Mouse (Mus musculus): ENCODE measurements around the gene Hsd3b7. TPM values are rescaled to one million over a fixed set of nuclear protein-coding genes. Genes with fewer than 3 reads are reported as not detected.

Hsd3b7 gene
- 8.9 and 10.2 TPM in 2 replicates for polyA plus RNA-seq (2015; fragmentation: Nextera tagmentation; extraction: Ambion mirVana)

DNA sequence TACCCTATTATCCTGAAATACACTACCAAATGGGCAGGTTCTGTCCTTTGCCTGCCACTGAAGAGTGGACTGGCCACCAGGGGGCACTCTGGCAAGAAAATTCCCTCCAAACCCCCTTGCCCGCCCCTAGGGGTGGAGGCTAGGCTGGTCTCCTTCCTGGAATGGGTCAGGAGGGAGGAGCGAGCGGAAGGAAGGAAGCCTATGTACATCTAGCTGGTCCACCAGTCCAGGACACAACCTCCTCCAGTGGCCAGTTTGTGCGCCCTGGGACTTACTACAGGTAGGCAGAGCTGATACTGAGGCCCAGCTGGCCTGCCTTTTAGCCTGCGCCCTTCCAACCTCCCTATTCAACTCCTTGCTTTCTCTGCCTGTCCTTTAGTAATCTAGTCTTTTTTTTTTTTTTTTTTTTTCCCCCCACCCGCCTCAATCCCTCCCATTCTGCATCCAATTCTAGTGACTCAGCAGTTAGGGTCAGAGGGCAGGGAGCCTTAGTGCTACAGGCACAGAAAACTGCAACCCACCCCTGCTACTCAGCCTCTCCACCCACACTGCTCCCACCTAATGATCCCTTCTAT, at the start of gene Hsd3b7:
TSS of gene Hsd3b7 (plus strand) at position 170 of the 575 bp plus-strand sequence.
- H3K27me3 ChIP-seq (replicated peaks): no peaks in the 10 kb centered on the region
- H3K27ac ChIP-seq: peak within 1 kb of the TSS; percentile 60
- H3K36me3 ChIP-seq (replicated peaks): peaks cover 40% of the 10 kb centered on the region
- peak within 1 kb of the TSS; percentile 28; the same call in 1 of the 2 replicates for H3K4me2 ChIP-seq
- H3K4me1 ChIP-seq: peaks cover 9% of the 10 kb centered on the region
- 29% methylated on average over 6 of the region's 6 CpGs for whole genome bisulfite sequencing
- no peak within 1 kb of the TSS for H3K4me3 ChIP-seq
- ATAC-seq (replicated peaks): peak; percentile 66
- H3K9me3 ChIP-seq: no peaks in the 10 kb centered on the region
- H3K9ac ChIP-seq: no peak within 1 kb of the TSS; the same call in 1 of the 2 replicates

DNA sequence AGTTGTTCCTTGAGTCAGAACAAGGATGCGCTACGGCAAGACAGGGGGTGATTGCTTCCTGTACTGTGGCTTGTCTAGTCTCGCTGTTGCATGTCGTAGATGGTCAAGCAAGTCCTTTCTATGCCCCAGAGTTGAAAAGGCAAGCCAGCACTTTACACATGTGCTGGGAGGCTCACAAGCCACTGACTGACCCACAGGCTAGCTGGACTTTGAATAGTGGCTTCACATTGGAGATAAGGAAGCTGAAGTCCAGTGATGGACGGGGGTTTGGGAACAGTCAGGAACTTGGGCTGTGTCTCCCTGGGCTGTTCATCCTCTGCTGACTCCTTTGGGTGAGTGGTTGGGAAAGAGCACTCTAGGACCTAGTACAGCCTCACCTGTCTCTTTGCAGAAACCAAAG, 48.8 kb upstream of the Hsd3b7 start:
- no peaks in the 10 kb centered on the region for H3K9me3 ChIP-seq
- H3K27ac ChIP-seq: no peak overlapping the region
- no peak overlapping the region for H3K4me3 ChIP-seq
- no peak overlapping the region for H3K4me2 ChIP-seq
- ATAC-seq (replicated peaks): no peak
- H3K27me3 ChIP-seq (replicated peaks): no peaks in the 10 kb centered on the region
- peaks cover 35% of the 10 kb centered on the region for H3K4me1 ChIP-seq
- no peak overlapping the region for H3K9ac ChIP-seq
- 94% methylated on average over 5 of the region's 5 CpGs for WGBS
- peaks cover 45% of the 10 kb centered on the region for H3K36me3 ChIP-seq (replicated peaks)

DNA sequence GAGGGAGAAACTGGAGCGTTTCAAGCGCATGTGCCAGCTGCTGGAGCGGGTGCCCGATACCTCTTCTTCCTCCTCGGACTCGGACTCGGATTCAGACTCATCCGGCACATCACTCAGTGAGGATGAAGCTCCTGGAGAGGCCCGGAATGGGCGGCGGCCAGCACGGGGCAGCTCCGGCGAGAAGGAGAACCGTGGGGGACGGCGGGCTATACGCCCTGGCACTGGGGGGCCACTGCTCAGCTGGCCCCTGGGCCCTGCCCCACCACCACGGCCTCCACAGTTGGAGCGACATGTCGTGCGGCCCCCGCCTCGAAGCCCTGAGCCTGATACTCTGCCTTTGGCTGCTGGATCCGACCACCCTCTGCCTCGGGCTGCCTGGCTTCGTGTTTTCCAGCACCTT, 48.3 kb upstream of the Hsd3b7 start:
- WGBS: 96% methylated on average over 27 of the region's 27 CpGs
- ATAC-seq (replicated peaks): no peak
- H3K4me3 ChIP-seq: no peak overlapping the region
- H3K4me1 ChIP-seq: peaks cover 37% of the 10 kb centered on the region
- H3K36me3 ChIP-seq (replicated peaks): peaks cover 47% of the 10 kb centered on the region
- H3K9ac ChIP-seq: peak overlapping the region; percentile 16; the same call in 1 of the 2 replicates
- no peaks in the 10 kb centered on the region for H3K9me3 ChIP-seq
- H3K4me2 ChIP-seq: no peak overlapping the region
- H3K27me3 ChIP-seq (replicated peaks): no peaks in the 10 kb centered on the region
- no peak overlapping the region for H3K27ac ChIP-seq

DNA sequence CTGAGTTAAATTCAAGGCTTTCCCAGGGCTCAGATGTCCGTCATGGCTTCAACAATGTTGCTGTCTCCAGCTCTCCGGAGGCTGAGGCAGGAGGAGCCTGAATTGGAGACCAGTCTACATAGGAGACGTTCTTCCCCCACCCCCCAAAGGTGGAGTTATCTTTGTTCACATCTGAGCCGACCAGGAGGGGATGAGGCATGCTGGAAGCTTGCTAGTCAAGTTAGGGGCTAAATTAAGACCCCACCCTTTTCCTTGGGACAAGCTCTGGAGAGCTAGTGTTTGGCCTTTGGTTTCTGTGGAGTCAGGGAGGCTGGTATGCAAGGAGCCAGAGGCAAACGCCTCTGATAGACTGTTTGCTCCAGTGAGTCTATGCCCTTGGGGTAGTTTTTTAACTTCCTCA, 47.2 kb upstream of the Hsd3b7 start:
- H3K4me3 ChIP-seq: no peak overlapping the region
- H3K36me3 ChIP-seq (replicated peaks): peaks cover 57% of the 10 kb centered on the region
- H3K4me2 ChIP-seq: no peak overlapping the region
- no peaks in the 10 kb centered on the region for H3K27me3 ChIP-seq (replicated peaks)
- peaks cover 28% of the 10 kb centered on the region for H3K4me1 ChIP-seq
- H3K9ac ChIP-seq: no peak overlapping the region
- ATAC-seq (replicated peaks): no peak
- no peak overlapping the region for H3K27ac ChIP-seq
- H3K9me3 ChIP-seq: no peaks in the 10 kb centered on the region
- 80% methylated on average over 5 of the region's 5 CpGs for WGBS

DNA sequence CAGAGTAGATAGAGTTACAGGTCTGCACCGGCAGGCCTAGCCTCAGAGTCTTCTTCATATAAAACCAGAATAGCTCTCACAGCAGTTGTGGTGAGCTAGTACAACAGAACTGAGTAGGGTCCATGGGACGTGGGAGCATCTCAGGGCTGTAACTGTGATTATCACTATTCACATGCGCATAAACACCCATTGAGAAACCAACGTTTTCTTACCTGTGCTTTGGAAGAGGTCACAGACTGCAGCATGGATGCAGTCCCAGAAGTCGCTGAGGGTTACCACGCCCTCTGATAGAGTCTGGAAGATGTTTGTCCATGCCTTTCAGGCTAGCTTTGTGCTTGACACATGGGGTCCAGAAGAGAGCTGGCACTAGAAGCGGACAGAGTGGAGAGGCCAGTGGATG, 46.7 kb upstream of the Hsd3b7 start:
- no peaks in the 10 kb centered on the region for H3K27me3 ChIP-seq (replicated peaks)
- H3K4me1 ChIP-seq: peaks cover 24% of the 10 kb centered on the region
- ATAC-seq (replicated peaks): no peak
- peaks cover 54% of the 10 kb centered on the region for H3K36me3 ChIP-seq (replicated peaks)
- no peak overlapping the region for H3K27ac ChIP-seq
- no peaks in the 10 kb centered on the region for H3K9me3 ChIP-seq
- no peak overlapping the region for H3K9ac ChIP-seq
- H3K4me3 ChIP-seq: no peak overlapping the region
- WGBS: 93% methylated on average over 7 of the region's 7 CpGs
- H3K4me2 ChIP-seq: no peak overlapping the region

DNA sequence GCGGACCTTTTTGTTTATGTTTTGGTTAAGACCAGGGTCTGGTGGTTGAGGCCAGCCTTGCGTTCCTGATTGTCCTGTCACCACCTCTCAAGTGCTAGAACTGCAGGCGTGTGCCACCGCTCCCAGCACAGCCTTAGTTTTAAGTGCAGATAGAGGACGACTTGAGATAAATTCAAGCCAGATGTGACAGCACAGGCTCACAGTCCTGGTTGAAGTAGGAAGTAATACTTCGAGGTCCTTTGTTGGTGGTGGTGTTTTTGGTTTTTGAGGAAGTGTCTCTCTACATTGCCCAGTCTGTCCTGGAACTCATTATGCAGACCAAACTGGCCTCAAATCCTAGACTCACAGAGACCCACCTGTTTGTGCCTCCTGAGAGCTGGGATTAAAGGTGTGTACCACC, 40.7 kb upstream of the Hsd3b7 start:
- 83% methylated on average over 6 of the region's 6 CpGs for WGBS

DNA sequence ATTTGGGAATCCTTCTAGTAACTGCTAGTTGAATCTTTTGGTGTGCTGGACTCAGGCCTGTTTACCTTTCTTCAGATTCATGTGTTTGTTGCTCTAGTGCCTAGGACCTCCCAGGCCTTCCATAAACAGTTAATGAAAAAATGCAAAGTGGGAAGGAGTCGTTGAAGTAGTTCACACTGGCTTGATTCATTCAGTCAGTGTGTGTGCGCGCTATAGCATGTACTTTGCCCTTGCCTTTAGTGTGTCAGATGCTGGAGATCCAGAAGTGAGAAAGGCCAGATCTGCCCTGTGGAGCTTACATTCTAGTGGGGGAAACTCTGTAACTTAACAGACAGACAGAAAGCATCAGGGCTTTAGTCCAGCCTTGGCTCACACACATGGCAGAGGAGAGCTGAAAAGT, 39.9 kb upstream of the Hsd3b7 start:
- H3K9me3 ChIP-seq: no peaks in the 10 kb centered on the region
- ATAC-seq (replicated peaks): no peak
- no peaks in the 10 kb centered on the region for H3K27me3 ChIP-seq (replicated peaks)
- H3K4me1 ChIP-seq: peaks cover 15% of the 10 kb centered on the region
- no peak overlapping the region for H3K27ac ChIP-seq
- H3K36me3 ChIP-seq (replicated peaks): peaks cover 48% of the 10 kb centered on the region
- no peak overlapping the region for H3K9ac ChIP-seq
- H3K4me3 ChIP-seq: no peak overlapping the region
- 90% methylated on average over 3 of the region's 3 CpGs for WGBS
- H3K4me2 ChIP-seq: no peak overlapping the region

More for the DNA sequence above, 40.7 kb upstream of the Hsd3b7 start:
- Histone ChIP-seq H3K4me2 (no peak overlapping the region), H3K36me3 (replicated peaks) (peaks cover 40% of the 10 kb centered on the region), H3K27me3 (replicated peaks) (no peaks in the 10 kb centered on the region), H3K4me1 (peaks cover 15% of the 10 kb centered on the region), H3K27ac (no peak overlapping the region), H3K9ac (no peak overlapping the region), H3K4me3 (no peak overlapping the region), H3K9me3 (no peaks in the 10 kb centered on the region)
- no peak for ATAC-seq (replicated peaks)

DNA sequence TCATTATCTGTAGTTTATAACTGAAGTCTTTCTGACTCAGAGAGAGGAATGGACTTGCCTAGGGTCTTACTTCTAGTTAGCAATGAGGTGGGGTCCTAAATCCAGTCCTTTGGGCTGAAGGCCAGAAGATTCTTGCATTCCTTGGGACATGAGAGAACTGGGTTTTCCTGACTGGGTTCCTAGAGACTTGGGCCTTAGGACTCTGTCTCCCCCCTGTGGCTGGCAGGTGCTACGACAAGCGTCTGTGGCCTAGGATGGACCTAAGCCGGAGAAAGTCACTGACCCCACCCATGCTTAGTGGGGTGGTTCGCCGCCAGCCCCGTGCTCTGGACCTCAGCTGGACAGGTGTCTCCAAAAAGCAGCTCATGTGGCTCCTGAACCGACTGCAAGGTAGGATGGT, 39.4 kb upstream of the Hsd3b7 start:
- ATAC-seq (replicated peaks): no peak
- 45% methylated on average over 7 of the region's 7 CpGs for WGBS
- Histone ChIP-seq H3K4me2 (no peak overlapping the region), H3K36me3 (replicated peaks) (peaks cover 53% of the 10 kb centered on the region), H3K9me3 (no peaks in the 10 kb centered on the region), H3K4me3 (no peak overlapping the region), H3K27me3 (replicated peaks) (no peaks in the 10 kb centered on the region), H3K27ac (no peak overlapping the region), H3K4me1 (peaks cover 14% of the 10 kb centered on the region), H3K9ac (no peak overlapping the region)

DNA sequence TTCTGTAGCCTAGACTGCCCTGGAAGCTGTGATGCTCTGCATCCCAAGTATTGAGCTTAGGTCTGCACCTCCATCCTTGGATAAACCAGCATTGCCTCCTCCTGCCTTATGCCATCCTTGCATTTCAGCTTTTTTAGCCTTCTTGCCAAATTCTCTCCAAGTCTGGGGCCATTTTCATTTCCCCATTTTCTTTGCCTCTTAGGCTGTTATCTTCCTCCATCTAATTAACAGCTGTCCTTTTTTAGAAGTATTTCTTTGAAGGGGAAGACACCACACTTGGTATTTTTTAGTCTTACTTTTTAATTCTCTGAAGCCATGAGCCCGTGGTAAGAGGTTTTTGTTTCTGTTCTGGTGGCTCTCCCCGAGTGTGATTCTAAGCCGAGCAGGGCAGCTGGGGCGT, 36.8 kb upstream of the Hsd3b7 start:
- Histone ChIP-seq H3K4me1 (peaks cover 7% of the 10 kb centered on the region; the same call in 1 of the 2 replicates), H3K4me3 (no peak overlapping the region), H3K9me3 (no peaks in the 10 kb centered on the region), H3K27me3 (replicated peaks) (no peaks in the 10 kb centered on the region), H3K27ac (no peak overlapping the region), H3K9ac (no peak overlapping the region), H3K4me2 (no peak overlapping the region), H3K36me3 (replicated peaks) (peaks cover 57% of the 10 kb centered on the region)
- ATAC-seq (replicated peaks): no peak
- WGBS: 93% methylated on average over 4 of the region's 4 CpGs

DNA sequence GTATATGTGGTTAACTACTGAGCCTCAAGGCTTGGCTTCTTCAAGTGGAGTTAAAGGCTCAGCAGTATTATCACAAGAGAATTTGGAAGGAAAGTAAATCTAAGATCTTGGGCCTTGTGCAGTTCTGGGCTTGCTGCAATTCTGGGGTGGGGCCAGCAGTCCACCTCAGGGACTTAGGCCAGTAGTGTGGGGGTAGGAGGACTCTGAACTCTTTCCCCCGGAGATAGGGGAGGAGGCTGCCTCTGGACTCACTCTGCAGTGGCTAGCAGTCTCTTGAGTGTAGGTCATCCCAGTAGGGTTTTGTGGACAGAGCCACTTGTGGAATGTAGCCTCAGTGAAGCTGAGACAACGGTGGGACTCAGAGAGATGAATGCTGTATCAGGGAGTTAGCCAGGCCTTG, 34.6 kb upstream of the Hsd3b7 start:
- Histone ChIP-seq H3K9ac (no peak overlapping the region), H3K36me3 (replicated peaks) (peaks cover 57% of the 10 kb centered on the region), H3K4me3 (no peak overlapping the region), H3K4me1 (peaks cover 24% of the 10 kb centered on the region), H3K9me3 (no peaks in the 10 kb centered on the region), H3K27ac (no peak overlapping the region), H3K4me2 (no peak overlapping the region), H3K27me3 (replicated peaks) (no peaks in the 10 kb centered on the region)
- ATAC-seq (replicated peaks): no peak
- WGBS: 83% methylated on average over 2 of the region's 2 CpGs

DNA sequence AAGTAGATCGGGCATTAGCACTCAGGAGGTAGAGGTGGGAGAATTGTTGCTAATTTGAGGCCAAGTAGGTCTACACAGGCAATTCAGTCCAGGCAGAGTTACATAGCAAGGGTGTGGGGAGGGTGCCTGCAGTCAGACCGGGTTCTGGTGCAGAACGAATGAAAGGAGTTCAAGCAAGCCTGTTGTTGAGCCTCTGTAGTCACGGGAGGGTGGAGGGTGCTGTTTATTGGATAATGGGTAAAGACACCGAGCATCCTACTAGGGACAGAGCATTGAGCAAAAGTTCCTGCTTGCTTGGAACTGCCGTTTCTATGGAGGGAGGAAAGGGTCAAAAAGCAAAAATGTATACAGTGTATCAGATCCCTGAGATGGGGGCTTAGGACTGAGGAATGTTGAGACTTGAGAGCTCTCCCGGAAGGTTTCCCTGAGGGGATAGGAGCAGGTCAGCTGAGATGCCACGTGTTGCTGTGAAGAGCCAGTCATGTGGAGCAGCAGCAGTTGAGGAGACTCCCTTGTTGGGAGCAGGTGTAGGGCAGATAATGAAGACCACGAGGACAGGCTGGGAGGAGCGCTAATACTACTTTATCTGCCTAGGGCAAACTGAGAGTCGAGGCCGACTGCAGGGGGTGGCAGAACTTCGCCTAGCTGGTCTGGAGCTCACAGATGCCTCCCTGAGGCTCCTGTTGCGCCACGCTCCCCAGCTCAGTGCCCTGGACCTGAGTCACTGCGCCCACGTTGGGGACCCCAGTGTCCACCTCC, 33.4 kb upstream of the Hsd3b7 start:
- H3K27me3 ChIP-seq (replicated peaks): no peaks in the 10 kb centered on the region
- peaks cover 29% of the 10 kb centered on the region for H3K4me1 ChIP-seq
- H3K27ac ChIP-seq: no peak overlapping the region
- WGBS: 83% methylated on average over 17 of the region's 17 CpGs
- H3K4me2 ChIP-seq: no peak overlapping the region
- H3K36me3 ChIP-seq (replicated peaks): peaks cover 54% of the 10 kb centered on the region
- no peaks in the 10 kb centered on the region for H3K9me3 ChIP-seq
- H3K4me3 ChIP-seq: no peak overlapping the region
- no peak overlapping the region for H3K9ac ChIP-seq
- ATAC-seq (replicated peaks): no peak

DNA sequence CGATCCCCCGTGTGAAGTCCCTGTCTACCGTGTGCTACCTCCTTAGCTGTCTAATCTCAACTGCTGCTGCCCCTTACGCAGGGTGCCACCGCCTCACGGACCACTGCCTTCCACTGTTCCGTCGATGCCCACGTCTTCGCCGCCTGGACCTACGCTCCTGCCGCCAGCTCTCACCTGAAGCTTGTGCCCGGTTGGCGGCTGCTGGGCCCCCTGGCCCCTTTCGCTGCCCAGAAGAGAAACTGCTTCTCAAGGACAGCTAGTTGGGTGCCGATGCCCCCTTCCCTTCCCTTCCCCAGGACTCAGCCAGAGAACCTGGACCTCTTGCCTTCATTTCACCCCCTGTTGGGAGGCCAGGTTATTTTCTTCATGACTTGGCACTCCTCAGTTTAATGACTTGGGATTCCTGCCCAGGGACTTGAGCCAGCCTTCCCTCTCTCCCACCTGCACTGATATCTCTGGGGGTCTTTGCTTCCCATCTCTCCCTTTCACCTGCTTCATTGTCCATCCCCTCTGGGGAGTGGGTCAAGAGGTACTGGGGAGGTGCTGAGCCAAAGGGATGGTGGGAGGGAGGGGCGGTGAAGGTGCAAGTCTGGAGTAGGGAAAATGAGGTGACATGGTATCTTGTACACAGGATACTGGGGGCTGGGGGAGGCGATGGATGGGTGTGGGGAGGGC, 32.6 kb upstream of the Hsd3b7 start:
- WGBS: 95% methylated on average over 19 of the region's 19 CpGs
- no peak overlapping the region for H3K27ac ChIP-seq
- ATAC-seq (replicated peaks): 0 out of 2 replicates have a peak, but pooled peaks have one; percentile 4
- no peaks in the 10 kb centered on the region for H3K9me3 ChIP-seq
- H3K4me1 ChIP-seq: peaks cover 29% of the 10 kb centered on the region
- H3K4me2 ChIP-seq: no peak overlapping the region
- H3K36me3 ChIP-seq (replicated peaks): peaks cover 48% of the 10 kb centered on the region
- no peaks in the 10 kb centered on the region for H3K27me3 ChIP-seq (replicated peaks)
- no peak overlapping the region for H3K4me3 ChIP-seq
- no peak overlapping the region for H3K9ac ChIP-seq

Data from midbrain, embryonic 15.5 days (tissue).